Mouse (Mus musculus): Measurements from ENCODE around the gene Sugp2.
"Not testable (repeated sequence)": the region's sequence is repeated elsewhere in the genome, so short reads cannot be mapped to it uniquely, and the experiment has no call there.

Gene Sugp2

DNA sequence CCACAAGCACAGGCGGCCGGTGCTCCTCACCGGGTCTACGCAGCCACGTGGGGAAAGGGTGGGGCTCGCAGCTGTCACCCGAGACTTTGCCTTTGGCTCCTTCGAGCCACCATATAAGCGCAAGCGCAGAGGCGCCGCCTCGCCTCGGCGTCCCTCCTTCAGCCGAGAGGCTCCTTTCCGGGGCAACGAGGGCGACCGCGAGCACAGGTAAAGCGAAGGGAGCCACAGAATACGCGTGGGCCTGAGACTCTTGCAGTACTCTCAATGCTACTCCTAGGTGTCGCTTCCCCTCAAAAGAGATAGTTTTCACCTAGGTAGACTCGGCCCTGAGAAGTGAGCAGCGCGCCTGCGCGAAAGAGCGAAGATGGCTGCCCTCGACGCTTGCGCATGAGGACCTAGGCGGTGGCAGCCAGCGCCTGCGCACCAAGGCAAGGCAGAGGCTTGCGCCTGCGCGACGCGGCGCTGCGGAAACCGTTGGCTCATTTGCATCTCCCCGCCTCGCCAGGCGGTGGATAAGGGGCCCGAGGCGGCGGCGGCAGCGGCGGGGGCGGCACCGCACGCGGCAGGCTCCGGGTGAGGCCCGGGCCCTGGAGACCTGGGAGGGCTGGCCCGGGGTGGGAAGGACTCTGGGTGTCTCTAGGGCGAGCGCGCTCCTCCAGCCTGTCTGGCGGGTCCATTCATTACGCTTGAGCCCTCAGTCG lies at the start of gene Sugp2, which contains the start of gene Armc6:
TSS of gene Sugp2 (plus strand) at position 147 of the 701 bp plus-strand sequence.
TSS of gene Armc6 (minus strand) at position 387 of the 701 bp plus-strand sequence.
- peak; percentile 94 to 95 for DNase-seq (ENCODE audit: low spot score in 2 of 2)

DNA sequence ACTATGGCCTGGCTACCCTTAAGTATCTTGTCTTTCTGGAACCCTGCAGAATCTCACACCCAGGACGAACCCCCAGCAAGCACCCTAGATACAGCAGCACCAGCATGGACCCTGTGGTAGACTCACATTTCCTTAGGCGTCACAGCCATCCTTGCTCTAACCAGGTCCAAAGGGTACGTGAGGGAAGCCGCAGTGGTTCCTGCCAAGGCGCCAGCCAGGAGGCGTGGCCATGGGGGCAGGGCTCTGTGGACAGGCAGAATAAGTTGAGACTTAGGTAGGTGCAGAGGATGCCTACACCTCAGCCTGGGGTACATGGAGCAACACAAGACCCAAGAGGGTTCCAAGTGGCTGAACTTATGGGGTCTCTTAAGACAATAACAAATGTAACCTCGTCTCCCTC lies 45.3 kb upstream of the Sugp2 start:
- no peak for DNase-seq (ENCODE audit: low spot score in 2 of 2)

DNA sequence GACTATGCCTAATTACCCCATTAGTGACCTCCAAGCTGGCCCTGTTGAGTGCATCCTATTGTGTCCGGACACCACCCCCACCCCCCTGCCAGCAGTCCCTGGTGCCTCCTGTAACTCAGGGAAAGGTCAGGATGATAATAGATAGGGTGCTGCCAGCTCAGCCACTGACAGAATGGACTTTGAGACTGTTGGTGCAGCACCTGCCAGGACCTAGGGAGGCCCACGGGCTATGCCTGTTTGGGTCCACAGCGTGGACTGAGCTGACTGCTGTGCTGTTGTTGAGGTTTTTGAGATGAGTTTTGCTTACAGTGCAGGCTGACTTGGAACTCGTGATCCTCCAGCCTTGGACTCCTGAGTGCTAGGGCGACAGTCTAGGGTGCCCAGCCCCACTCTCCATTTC lies 40.8 kb upstream of the Sugp2 start:
- DNase-seq (ENCODE audit: low spot score in 2 of 2), result no peak

DNA sequence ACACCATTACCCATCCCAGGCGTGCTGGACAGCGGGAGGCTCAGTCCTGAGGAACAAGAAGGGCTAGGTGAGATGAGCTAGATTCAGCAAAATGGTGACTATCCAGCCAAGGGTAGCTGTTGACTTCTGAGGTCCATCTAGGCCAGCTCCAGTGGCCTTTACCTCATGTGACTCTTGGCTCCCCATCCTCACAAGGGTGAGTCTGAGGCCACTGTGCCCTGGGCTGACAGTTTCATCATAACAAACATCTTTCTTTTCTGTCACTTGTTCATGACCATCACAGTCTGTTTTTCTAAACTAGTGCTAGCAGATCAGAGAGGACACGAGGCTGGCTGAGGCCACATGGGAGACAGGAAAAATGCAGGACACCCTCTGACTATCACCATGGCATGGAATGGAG lies 39.8 kb upstream of the Sugp2 start:
- no peak for DNase-seq (ENCODE audit: low spot score in 2 of 2)

DNA sequence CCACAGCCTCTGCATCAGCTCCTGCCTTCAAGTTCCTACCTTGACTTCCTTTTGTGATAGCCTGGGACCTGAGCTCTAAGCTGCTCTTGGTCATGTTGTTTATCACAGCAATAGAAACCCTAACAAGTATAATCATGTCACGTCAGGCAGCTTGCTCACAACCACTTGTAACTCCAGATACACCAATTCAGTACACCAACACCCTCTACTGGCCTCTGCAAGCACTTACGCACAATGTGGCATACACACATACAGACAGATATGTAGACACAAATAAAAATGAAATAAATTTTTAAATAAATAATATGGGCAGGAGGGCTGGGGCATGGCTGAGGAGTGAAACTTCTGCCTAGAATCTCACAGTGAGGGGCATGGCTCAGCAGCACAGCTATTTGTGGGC lies 38.3 kb upstream of the Sugp2 start:
- DNase-seq (ENCODE audit: low spot score in 2 of 2), result no peak

DNA sequence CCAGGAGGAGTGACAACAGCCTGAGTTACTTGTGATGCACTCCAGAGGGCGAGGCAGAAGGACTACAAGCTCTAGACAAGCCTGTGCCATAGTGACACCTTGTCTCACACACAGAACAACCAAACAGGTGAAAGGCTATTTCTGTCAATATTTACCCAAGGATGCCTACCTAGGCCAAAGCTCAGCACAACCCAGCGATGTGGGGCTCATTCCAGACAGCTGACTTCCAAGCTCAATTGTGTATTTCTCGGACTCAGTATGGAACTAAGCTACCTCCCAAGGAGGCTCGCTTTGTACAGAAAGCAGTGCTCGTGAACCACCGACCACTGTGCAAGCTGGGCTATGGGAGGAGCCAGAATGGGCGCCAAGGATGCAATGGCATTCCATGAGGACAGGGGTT lies 36.4 kb upstream of the Sugp2 start:
- no peak for DNase-seq (ENCODE audit: low spot score in 2 of 2)

DNA sequence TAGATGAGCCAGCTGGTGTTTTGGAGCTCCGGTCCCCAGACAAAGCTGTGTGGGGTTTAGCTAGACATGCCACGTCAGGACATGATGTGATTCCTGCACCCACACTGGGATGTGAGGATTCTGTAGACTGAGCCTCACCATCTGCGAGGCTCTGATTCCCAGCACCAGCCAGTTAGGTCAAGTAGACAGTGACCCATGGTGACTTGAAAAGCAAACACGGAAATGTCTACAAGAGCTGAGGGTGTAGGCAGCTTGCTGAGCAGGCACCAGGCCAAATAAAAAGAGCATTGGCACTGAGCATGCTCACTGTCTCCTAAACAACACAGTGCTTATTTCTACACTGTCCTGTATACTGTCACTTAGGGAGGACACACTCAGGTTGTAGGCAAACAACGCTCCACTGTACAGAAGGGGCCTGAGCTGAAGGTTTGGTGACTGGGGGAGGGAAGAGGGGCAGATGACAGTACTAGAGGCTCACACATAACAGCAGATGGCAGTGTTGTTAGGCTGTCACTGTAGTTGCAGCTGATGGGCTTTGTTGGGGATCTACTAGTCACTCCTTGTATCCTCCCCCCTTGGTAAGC lies 33.8 kb upstream of the Sugp2 start:
- peak in 1 of 2 experiments; percentile 42 for DNase-seq (ENCODE audit: low spot score in 2 of 2)

DNA sequence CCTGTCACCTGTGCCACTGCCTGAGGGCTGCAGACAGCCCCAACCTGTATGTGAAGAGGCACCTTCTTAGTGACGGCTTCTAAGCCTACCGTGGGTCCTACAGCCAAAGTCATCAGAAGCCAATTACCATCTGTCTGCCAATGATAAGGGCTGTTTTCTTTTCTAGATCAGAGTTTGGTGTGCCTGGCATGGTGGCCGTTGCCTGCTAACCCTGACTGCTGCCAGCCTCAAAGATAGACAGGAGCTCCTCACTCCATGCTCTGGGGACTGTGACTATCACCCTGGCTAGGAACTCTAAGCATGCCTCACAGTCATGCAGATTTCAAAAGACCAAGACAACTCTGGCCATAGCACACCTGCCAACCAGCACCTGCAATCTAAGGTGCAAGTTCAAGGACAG lies 32.6 kb upstream of the Sugp2 start:
- DNase-seq (ENCODE audit: low spot score in 2 of 2), result no peak

DNA sequence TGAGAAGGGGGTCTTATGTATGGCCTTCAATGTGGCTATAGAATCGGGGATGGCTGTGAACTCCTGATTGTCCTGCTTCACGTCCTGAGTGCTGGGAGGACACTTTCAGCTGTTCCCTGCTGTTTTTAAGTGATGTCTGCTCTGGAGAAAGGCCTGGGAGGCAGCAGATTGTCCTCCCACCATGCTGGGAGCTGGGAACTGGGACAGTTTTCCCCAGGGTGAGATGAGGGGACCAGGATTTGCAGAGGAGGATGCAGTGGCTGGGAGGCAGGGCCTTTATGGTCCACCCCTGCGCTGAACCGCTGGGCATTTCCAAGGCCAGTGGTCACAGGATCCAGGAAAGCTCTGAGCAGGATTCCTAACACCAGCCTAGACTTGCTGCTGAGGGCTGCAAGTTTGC lies 31.0 kb upstream of the Sugp2 start:
- DNase-seq (ENCODE audit: low spot score in 2 of 2), result no peak

DNA sequence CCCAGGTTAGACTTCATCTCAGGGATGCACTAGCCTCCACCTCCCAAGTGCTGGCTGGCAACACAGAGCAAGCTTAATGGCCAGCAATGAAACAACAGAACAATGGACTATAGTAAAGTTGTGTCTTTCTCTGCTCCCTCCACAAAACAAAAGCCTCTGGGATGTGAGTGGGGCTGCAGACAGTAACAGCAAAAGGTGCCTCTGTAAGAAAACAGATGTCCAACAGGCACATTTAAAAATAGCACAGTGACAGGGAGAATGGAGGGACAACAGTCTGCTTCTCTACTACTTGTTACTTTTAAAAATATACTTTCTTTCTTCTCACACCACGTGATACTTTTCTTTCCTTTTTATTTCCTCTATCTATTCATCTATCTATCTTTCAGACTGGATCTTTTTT lies 29.3 kb upstream of the Sugp2 start:
- no peak for DNase-seq (ENCODE audit: low spot score in 2 of 2)

DNA sequence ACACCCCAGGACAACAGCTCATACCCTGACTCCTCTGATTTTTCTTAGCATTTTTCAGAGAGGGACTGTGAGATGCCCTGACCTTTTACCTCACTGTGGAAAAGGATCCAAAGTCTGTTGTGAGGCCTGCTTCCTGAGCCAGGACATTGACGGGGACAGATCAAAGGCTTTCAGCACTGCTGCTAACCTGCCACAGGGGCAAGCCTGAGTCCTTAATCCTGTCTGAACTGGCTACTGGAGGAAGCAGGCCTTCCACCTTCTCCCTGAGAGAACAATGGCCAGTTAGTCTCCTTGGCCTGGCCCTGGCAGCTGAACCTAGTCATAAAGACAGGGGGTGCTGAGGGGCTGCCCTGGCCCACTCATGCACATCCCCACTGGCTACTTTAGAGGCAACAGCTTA lies 25.9 kb upstream of the Sugp2 start:
- DNase-seq (ENCODE audit: low spot score in 2 of 2), result no peak

DNA sequence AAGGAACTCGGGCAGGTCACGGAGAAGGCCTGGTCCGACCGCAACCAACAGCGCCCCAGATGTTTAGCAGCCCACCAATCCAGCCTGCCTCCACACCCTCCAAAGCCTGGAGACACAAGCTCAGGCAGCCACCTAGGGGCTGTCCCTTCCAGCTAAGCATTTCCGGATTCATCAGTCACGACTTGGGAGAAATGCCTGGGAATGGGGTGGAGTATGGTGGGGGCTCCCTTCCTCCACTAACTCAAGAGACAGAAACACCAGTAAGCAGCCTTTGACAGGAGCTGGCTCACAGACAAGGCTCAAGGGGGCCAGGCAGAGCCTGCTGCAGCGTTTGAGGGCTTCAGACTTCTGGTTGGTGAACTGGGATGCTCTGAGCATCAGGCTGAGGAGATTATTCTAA lies 23.5 kb upstream of the Sugp2 start:
- no peak for DNase-seq (ENCODE audit: low spot score in 2 of 2)

DNA sequence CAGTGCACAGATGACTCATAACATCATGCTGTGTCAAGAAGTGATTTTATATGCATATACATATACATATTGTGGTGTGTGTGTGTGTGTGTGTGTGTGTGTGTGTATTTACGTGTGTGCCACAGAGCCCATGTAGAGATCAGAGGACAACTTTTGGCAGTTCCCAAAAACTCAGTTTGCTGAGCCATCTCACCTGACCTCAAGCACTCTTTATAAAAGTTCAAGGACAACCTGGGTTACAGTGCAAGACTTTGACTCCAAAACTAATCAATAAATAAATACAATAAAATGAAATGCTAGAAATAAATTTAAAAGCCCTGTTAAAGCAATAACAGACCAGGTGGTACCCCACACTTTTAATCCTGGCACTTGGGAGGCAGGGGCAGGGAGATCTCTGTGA lies 22.8 kb upstream of the Sugp2 start:
- no peak for DNase-seq (ENCODE audit: low spot score in 2 of 2)

DNA sequence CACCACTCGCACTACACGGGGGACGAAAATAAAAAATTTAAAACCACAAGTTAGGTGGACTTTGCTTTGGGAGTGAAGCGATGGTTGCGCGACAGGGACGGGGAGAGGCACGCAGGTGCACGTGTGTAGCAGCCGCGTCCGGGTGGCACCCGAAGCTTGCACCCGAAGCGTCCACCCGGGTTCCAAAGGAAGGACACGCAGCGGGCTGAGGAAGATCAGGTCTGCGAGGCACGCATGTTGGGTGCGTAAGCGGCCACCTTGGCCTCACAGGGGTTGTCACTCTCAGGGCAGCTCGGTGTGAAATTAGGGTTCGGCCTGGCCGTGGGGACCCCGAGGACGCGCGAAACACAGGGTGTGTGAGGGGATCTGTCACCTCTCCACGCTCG lies 22.3 kb upstream of the Sugp2 start:
- no peak for DNase-seq (ENCODE audit: low spot score in 2 of 2)

DNA sequence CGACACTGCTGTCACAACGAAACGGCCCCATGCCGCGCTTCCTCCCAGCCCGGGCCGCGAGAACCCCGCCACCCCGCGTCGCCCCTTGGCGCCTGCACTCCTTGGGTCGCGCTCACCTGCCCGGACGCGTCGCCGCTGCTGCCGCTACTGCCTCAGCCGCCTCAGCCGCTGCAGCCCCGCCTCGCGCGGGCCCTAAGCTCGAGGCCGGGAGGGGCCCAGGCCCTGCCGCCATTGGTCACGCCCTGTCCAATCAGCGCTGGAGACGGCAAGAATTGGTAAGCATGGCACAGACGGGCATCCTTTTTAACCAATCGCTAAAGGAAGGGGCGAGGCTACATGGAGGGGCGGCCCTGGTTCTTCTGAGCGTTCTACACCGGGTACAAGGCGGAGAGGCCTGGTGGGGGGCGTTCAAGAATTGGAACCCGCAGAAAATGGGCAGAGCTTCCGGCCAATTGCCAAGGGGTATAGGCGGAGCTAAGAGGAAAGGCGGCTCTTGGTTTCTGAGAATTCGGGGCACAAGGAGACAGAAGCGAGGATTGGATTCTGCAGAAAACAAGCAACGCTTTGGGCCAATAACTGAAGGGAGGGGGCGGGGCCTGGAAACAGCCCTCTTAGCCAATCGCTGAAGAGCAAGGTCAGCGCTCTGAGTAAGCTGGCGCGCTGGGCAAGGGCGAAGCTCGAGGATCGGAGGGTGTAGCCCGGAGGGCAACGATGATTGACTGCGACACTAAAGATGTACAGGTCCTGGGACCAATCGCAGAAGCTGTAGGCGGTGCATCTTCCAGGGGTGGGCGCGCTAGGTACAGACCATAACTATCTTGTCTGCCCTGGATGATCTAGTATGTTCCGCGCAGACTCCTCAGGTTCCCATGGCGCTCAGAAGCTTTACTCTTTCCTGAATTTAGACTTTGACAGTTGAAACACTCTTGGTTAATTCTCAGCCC lies 21.6 kb upstream of the Sugp2 start, which contains the start of gene Slc25a42:
TSS of gene Slc25a42 (minus strand) at position 194 of the 944 bp plus-strand sequence.
- DNase-seq (ENCODE audit: low spot score in 2 of 2), result peak; percentile 93 to 98

DNA sequence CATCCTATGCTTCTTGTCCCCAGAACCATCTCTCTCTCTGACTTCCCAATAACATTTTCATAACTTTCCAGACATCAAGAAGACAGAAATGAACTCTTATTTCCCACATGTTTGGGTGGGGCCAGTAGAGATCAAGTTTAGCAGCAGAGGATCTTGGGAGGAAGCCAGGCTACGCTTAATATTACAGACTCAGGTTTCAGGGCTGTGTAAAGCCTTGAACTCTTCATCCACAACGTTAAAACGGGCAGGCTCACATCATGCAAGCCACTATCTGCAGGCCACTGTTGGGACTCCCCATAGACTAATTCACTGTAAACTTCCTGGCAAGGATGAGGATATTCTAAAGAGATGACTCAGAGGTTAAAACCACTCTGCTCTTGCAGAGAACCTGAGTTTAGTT lies 19.6 kb upstream of the Sugp2 start:
- no peak for DNase-seq (ENCODE audit: low spot score in 2 of 2)

DNA sequence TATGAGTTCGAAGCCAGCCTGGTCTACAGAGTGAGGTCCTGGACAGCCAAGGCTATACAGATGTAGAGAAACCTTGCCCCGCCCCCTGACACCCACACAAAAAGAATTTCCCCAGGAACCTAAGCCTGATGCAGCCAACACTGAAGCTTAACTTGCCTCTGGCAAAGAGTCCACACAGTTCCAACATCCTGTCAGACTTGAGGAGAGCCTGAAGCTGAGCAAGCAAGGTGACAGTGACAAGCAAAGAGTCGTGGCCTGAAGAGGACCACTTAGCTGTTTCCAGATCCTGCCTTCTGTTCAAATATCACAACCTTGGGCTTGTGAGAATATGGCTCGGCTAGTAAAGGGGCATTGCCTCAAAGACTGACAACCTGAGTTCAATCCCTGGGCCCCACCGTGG lies 18.9 kb upstream of the Sugp2 start:
- no peak for DNase-seq (ENCODE audit: low spot score in 2 of 2)

DNA sequence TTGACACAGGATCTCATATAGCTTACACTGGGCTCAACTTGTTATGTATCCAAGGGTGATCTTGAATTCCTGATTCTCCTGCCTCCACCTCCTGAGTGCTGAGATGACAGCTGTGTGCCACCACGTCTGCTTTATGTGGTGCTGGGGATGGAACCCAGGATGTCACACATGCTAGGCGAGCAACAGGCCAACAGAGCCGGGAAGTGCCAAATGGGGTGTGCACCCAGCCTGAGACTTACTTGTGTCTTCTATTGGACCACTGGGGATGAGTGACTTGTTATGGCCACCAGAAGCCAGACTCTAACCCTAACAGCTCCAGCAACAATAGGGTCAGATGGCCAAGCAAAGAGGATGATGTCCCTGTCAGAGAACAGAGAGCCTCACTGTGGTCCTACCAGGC lies 17.9 kb upstream of the Sugp2 start:
- DNase-seq (ENCODE audit: low spot score in 2 of 2), result not testable (repeated sequence)

DNA sequence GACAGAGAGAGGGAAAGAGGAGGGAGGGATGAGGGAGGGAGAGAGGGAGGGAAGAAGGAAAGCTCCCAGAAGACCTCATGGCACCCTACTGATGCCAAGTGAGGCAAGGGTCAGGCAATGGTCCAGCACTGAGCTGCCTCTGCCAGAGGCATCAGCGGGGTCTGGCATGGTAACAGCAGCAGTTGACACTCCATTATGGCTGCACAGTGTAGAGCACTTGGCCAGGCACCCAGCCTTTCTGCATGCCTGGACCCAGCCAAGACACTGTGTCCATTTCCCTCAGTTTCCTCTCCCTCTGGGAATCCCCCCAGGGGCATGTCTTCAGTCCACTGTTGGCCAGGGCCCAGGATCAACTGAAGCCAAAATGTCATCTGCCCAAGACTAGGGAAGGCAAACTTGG lies 17.5 kb upstream of the Sugp2 start:
- peak in 1 of 2 experiments; percentile 44 for DNase-seq (ENCODE audit: low spot score in 2 of 2)

DNA sequence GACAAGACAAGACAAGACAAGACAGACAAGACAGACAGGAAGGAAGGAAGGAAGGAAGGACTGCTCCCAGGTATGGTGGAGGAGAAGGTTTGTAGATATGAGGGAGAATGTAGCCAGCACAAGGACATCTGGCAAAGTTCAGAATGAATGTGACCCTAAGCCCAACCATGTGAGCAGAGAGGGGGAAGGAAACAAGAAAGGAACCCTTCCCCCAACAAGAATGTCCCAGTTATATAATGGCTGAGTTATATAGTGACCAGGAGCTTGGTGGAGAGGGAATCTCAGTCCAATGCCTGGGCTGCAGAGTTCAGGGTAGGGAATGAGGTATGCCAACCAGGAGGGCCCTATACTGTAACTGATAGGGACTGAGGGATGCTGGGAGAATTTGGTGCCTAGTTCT lies 16.6 kb upstream of the Sugp2 start:
- DNase-seq (ENCODE audit: low spot score in 2 of 2), result no peak

DNA sequence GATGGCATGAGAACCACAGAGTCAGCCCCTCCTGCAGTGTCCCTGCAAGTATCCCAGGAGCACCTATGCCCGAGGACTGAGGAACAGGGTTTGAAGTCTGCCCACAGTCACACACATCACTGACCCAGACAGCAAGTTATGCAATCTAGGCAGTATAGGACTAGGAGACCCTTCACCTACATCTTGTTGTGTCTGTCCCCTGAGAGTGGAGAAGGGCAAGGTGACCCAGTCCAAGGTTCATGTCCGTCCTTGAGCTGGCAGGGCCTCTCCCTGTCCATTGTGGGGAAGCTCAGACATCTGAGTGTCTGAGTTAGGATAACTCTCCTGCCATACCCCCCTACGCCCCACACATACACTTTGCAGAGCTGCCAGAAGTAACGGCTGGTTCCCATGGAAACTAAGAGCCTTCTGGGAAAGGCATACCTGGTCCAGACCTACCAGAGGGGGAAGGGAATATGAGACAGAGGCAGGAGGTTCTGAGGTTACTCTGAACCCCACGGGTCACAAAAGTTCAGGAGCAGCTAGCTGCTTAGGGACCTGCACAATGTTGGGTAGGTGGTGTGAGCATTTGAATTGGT lies 14.8 kb upstream of the Sugp2 start:
- DNase-seq (ENCODE audit: low spot score in 2 of 2), result no peak

DNA sequence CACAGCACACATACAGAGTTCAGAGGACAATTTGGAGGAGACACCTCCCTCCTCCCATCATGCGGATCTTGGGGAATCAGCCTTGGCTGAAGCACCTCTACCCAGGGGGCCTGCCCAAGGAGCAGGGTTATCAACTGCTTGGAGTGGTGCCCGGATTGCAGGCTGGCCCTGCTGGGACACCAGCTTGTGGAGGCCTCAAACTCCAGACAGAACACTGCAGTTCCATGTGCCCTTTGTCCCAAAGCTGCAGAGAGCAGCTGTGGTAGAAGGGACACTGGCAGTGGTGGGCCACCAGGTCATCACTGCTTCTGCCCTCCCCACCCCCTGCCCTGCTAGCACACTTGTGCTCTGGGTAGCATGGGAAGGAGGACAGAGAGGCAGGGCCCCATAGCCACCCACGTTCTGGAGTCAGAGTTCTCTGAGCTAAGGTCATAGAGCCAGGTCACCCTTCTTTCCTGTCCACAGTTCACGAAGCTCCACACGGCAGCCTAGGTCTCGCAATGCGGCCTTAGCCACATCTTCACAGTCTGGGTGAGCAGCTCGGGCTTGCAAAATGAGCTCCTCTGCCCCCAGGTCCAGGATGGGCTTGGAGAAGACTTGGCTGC lies 13.7 kb upstream of the Sugp2 start:
- no peak for DNase-seq (ENCODE audit: low spot score in 2 of 2)
